Mouse (Mus musculus) cerebellum, adult 2 months (tissue): Measurements from ENCODE around the gene Ccdc189. TPM values are rescaled to one million over a fixed set of nuclear protein-coding genes. Genes with fewer than 3 reads are reported as not detected.

Experiments used
- DNase-seq, 2 experiments: peaks; one replicate each; pipeline ENCODE4 v3.0.0; 2021
- H3K27ac ChIP-seq: fragments of 200-500 bp; 2 replicates; pipeline ENCODE4 v1.5.1; 2012; ENCODE audit warnings: low read length, control low read depth, inconsistent platforms; ENCODE audit not compliant: insufficient read depth
- H3K27me3 ChIP-seq: fragments of 200-500 bp; 2 replicates; pipeline ENCODE4 v1.6.1; 2012; ENCODE audit warnings: inconsistent platforms, mild to moderate bottlenecking, low read length, moderate library complexity; ENCODE audit not compliant: control insufficient read depth, insufficient read depth
- H3K4me1 ChIP-seq: fragments of 200-500 bp; 2 replicates; pipeline ENCODE4 v1.6.1; 2011; ENCODE audit warnings: low read length; ENCODE audit not compliant: control insufficient read depth, insufficient read depth
- H3K4me3 ChIP-seq: fragments of 200-500 bp; replicated peaks from 2 replicates; pipeline ENCODE3; 2011; ENCODE audit warnings: mild to moderate bottlenecking, low read depth, low read length, control low read depth; ENCODE audit not compliant: insufficient read depth
- CTCF ChIP-seq: fragments of 200-500 bp; IDR thresholded peaks from 2 replicates; pipeline ENCODE4 v1.5.1; 2011; ENCODE audit warnings: low read depth, mild to moderate bottlenecking, control low read depth, low read length, moderate library complexity, borderline replicate concordance; ENCODE audit not compliant: insufficient read depth
- POLR2A ChIP-seq: fragments of 200-500 bp; IDR thresholded peaks from 2 replicates; pipeline ENCODE4 v1.6.1; 2011; ENCODE audit warnings: low read length, control low read depth, borderline replicate concordance; ENCODE audit not compliant: insufficient read depth
- WGBS: fragments of 180-500 bp; shearing (Covaris S2); methylation state at CpG from one replicate; pipeline ENCODE4 v1.1.7; 2018; 5-methylcytosine and 5-hydroxymethylcytosine counted together
- polyA plus RNA-seq: library from polyadenylated mRNA; depleted of rRNA; stranded (reverse); fragments of >200 nt; gene quantifications from 2 replicates; pipeline ENCODE4 v1.2.3, GENCODE M21; 2012; rRNA removed

The Ccdc189 gene
- polyA plus RNA-seq, 1 experiment: 10.1 TPM

DNA sequence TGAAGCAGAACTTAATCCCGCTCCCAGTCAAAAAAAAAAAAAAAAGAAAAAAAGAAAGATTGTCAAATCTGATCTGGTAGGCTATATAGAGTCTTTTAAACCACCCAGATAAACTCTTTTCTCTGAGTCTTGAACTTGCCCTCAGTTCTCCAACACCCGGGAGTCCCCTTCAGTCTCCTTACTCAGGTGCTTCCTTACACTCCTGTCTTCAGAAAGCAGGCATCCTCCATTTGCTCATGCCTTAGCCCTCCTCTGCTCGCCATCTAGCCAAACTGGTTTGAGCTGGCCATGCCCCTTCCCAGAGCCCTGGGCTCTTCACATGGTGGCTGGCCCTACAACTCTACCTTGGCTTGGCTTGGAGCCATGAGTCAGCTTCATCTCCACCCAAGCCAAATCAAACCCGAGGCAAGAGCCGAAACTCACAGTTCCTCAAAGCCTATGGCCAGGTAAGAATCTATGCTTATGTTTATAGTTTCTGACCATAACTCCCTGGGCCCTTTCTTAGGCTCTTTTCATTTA is 27.0 kb downstream of the Ccdc189 start, which contains the start of gene Tmem265:
Gene Tmem265 (plus strand): TSS at position 51 of the 519 bp plus-strand sequence.
- 51% methylated on average over 5 of the region's 5 CpGs for WGBS
- peak; percentile 36 to 41 for DNase-seq
- H3K4me3 ChIP-seq: no peak within 1 kb of the TSS
- no peak within 1 kb of the TSS for H3K27ac ChIP-seq
- H3K4me1 ChIP-seq: peaks cover 12% of the 10 kb centered on the region; the same call in 1 of the 2 replicates
- H3K27me3 ChIP-seq: no peaks in the 10 kb centered on the region
- TF ChIP-seq CTCF (no peak), POLR2A (no peak)

DNA sequence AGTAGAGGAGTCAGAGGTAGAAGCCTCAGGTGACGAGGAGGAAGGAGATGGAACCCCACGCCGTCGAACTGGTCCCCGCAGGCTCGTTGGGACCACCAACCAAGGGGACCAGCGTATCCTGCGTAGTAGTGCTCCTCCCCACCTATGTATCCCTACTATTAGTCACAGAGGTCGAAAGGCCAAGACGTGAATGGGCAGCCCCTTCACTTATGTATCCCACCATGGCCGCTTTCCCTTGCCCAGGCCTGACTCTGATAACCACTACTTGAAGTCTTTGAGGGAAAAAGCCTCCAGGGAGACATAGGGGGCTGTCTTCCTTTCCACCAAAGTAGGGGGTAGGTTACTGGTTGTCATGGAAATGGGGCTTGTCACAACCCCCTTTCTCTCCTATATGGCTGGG is 27.8 kb downstream of the Ccdc189 start:
- WGBS: 93% methylated on average over 11 of the region's 11 CpGs
- H3K27ac ChIP-seq: no peak overlapping the region
- DNase-seq: no peak
- H3K4me1 ChIP-seq: peaks cover 9% of the 10 kb centered on the region; the same call in 1 of the 2 replicates
- H3K27me3 ChIP-seq: no peaks in the 10 kb centered on the region
- TF ChIP-seq CTCF (no peak), POLR2A (no peak)
- H3K4me3 ChIP-seq: no peak overlapping the region

DNA sequence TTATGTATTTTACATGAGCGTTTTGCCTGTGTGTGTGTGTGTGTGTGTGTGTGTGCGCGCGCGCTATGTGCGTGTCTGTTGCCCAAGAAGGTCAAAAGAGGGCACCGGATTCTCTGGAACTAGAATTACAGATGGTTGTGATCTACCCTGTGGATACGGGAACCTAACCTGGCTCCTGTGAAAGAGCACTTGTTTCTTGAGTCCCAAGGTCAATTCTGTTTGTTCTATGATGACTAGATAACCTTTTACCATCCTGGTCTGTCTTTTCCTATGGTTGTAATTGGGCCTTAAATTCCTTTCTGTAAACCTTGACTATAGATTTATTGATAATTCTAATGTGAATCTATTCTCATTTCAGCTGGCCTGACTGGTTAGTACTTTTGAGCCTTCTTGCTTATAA is 36.8 kb downstream of the Ccdc189 start:
- TF ChIP-seq CTCF: no peak
- TF ChIP-seq POLR2A: no peak
- H3K4me1 ChIP-seq: peaks cover 5% of the 10 kb centered on the region; the same call in 1 of the 2 replicates
- 90% methylated on average over 8 of the region's 8 CpGs for WGBS
- no peak overlapping the region for H3K27ac ChIP-seq
- DNase-seq: no peak
- no peak overlapping the region for H3K4me3 ChIP-seq
- no peaks in the 10 kb centered on the region for H3K27me3 ChIP-seq

DNA sequence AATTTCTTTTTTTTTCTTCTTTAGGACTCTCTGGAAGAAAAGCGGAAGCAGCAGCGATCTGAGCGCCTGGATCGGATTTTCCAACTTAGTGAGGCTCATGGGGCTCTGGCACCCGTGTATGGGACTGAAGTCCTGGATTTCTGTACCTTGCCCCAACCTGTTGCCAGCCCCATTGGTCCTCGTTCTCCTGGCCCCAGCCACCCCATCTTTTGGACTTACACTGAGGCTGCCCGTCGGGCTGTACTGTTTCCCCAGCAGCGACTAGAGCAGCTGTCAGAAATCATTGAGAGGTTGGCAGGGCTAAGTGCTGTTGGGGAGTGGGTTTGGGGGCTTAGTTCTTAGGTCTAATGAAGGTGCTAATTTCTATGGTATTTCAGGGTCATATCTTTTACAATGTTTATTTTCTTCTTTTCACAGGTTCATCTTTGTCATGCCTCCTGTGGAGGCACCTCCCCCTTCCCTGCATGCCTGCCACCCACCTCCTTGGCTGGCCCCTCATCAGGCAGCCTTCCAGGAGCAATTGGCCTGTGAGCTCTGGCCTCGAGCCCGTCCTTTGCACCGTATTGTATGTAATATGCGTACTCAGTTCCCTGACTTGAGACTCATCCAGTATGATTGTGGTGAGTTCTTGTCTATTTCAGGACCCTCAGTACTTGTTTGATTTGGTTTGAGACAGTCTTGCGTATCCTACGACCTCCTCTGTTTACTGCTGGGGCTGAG is 39.1 kb downstream of the Ccdc189 start:
- Histone ChIP-seq H3K4me3 (no peak overlapping the region), H3K27ac (no peak overlapping the region), H3K4me1 (peaks cover 5% of the 10 kb centered on the region; the same call in 1 of the 2 replicates), H3K27me3 (no peaks in the 10 kb centered on the region)
- 13% methylated on average over 15 of the region's 15 CpGs for WGBS
- TF ChIP-seq POLR2A (no peak), CTCF (no peak)
- DNase-seq: peak; percentile 81 to 88

DNA sequence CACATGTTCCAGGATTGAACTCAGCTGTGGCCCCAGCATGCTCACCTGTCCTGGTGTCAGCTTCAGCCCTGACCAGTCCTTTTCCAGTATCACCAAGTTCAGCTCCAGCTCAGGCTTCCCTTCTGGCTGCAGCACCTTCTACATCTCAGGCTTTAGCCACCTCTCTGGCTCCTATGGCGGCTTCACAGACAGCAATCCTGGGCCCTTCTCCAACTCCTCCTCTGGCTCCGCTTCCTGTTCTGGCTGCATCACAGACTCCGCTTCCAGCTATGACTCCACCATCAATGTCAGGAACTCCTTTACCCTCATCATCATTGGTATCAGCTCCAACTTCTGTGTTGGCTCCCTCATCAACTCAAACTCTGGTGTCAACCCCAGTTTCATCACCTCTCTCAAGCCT is 46.7 kb downstream of the Ccdc189 start:
- 12% methylated on average over 3 of the region's 3 CpGs for WGBS
- DNase-seq: peak; percentile 46 to 67

More for the DNA sequence above, 46.7 kb downstream of the Ccdc189 start:
- Histone ChIP-seq H3K4me1 (peaks cover 17% of the 10 kb centered on the region), H3K4me3 (no peak overlapping the region), H3K27me3 (no peaks in the 10 kb centered on the region), H3K27ac (no peak overlapping the region)
- TF ChIP-seq CTCF: no peak
- TF ChIP-seq POLR2A: no peak

Other genes with a start within 250 kb of the Ccdc189 start
- gene Zfp768, start 243.0 kb downstream of the Ccdc189 start, polyA plus RNA-seq: 21.2 TPM in 2 replicates
- 8.2 and 8.6 TPM in 2 replicates for gene Zfp747, start 212.5 kb downstream of the Ccdc189 start, polyA plus RNA-seq
- gene 9130019O22Rik, start 201.4 kb downstream of the Ccdc189 start, polyA plus RNA-seq: 3.9 and 4.4 TPM in 2 replicates
- gene E430018J23Rik, start 195.0 kb downstream of the Ccdc189 start, polyA plus RNA-seq: 4.8 and 5.9 TPM in 2 replicates
- 4.0 and 4.3 TPM in 2 replicates for gene Zfp764, start 181.8 kb downstream of the Ccdc189 start, polyA plus RNA-seq
- 19.3 and 20.6 TPM in 2 replicates for gene Zfp688, start 166.5 kb downstream of the Ccdc189 start, polyA plus RNA-seq
- 6.8 and 6.9 TPM in 2 replicates for gene Zfp689, start 139.4 kb downstream of the Ccdc189 start, polyA plus RNA-seq
- 57.9 and 66.1 TPM in 2 replicates for gene Prr14, start 129.0 kb downstream of the Ccdc189 start, polyA plus RNA-seq
- gene Fbrs, start 109.4 kb downstream of the Ccdc189 start, polyA plus RNA-seq: 35.5 and 37.2 TPM in 2 replicates
- gene Srcap, start 76.6 kb downstream of the Ccdc189 start, polyA plus RNA-seq: 32.2 and 36.2 TPM in 2 replicates
- 18.6 and 19.5 TPM in 2 replicates for gene Gm42715, start 69.0 kb downstream of the Ccdc189 start, polyA plus RNA-seq
- not detected in 2 replicates for gene Tmem265, start 27.2 kb downstream of the Ccdc189 start, polyA plus RNA-seq
- 159 and 161 TPM in 2 replicates for gene Phkg2, start 15.3 kb downstream of the Ccdc189 start, polyA plus RNA-seq
- gene Rnf40, start 172 bp upstream of the Ccdc189 start, polyA plus RNA-seq: 53.7 and 56.2 TPM in 2 replicates
- gene Zfp629, start 27.2 kb upstream of the Ccdc189 start, polyA plus RNA-seq: 22.4 and 22.7 TPM in 2 replicates
- 33.3 and 36.1 TPM in 2 replicates for gene Bcl7c, start 120.3 kb upstream of the Ccdc189 start, polyA plus RNA-seq
- gene Ctf1, start 124.1 kb upstream of the Ccdc189 start, polyA plus RNA-seq: 6.4 and 6.5 TPM in 2 replicates
- not detected in 2 replicates for gene Ctf2, start 143.6 kb upstream of the Ccdc189 start, polyA plus RNA-seq
- 35.2 and 37.8 TPM in 2 replicates for gene Fbxl19, start 155.9 kb upstream of the Ccdc189 start, polyA plus RNA-seq
- 24.1 and 26.1 TPM in 2 replicates for gene Orai3, start 181.2 kb upstream of the Ccdc189 start, polyA plus RNA-seq
- gene Setd1a, start 188.1 kb upstream of the Ccdc189 start, polyA plus RNA-seq: 23.1 and 25.5 TPM in 2 replicates
- 0.46 and 0.47 TPM in 2 replicates for gene Gm49388, start 197.0 kb upstream of the Ccdc189 start, polyA plus RNA-seq
- 30.4 and 39.6 TPM in 2 replicates for gene Hsd3b7, start 212.0 kb upstream of the Ccdc189 start, polyA plus RNA-seq
- gene Stx4a, start 235.7 kb upstream of the Ccdc189 start, polyA plus RNA-seq: 127 and 153 TPM in 2 replicates
- gene Stx1b, start 236.0 kb upstream of the Ccdc189 start, polyA plus RNA-seq: 452 and 453 TPM in 2 replicates